ENCODE assay signal across 7 mouse cellular contexts in genomic region chr12:32768082-32768743, GRCm38 (mm10). TPM values are rescaled to one million over a fixed set of nuclear protein-coding genes. Genes with fewer than 3 reads are reported as not detected.
A peak's percentile ranks its signal among the peaks of the same experiment; 100 is the strongest.
DNase-seq lines count a peak whose midpoint lies in the region; ATAC-seq and TF ChIP-seq lines count a peak whose summit lies in the region.

No protein-coding gene starts in this region.

- no peaks in the 10 kb centered on the region for H3K36me3 ChIP-seq in limb, embryonic 14.5 days (ENCODE audit: control insufficient read depth, insufficient read depth, low read length)
- H3K36me3 ChIP-seq in limb, embryonic 10.5 days, result no peaks in the 10 kb centered on the region

- no peak overlapping the region for H3K4me3 ChIP-seq in limb, embryonic 14.5 days (replicated peaks; ENCODE audit: low read length)
- H3K4me3 ChIP-seq in limb, embryonic 10.5 days, result no peak overlapping the region

- H3K4me1 ChIP-seq in limb, embryonic 14.5 days (ENCODE audit: control insufficient read depth, insufficient read depth, low read length), result peaks cover 3% of the 10 kb centered on the region; the same call in 1 of the 2 replicates
- H3K4me1 ChIP-seq in limb, embryonic 10.5 days, result no peaks in the 10 kb centered on the region

- no peak for ATAC-seq in limb, embryonic 14.5 days (ENCODE audit: low FRiP score, low read depth)
- no peak for ATAC-seq in CD4-positive, CD25-positive, alpha-beta regulatory T cell, adult 4 months

- no peak for DNase-seq in limb, embryonic 14.5 days (ENCODE audit: low spot score)
- no peak for DNase-seq in limb, embryonic 10.5 days (ENCODE audit: low spot score)
- peak; percentile 61 for DNase-seq in fibroblast of lung, adult 2 months (ENCODE audit: low read depth)
- DNase-seq in kidney, postnatal 36 days, result peak; percentile 92 to 94
- peak; percentile 25 for DNase-seq in skeletal muscle tissue, adult 2 months (ENCODE audit: low read depth, low spot score)
- no peak for DNase-seq in thymus, postnatal 10 days (ENCODE audit: low spot score in 2 of 2)

- H3K9ac ChIP-seq in limb, embryonic 14.5 days (ENCODE audit: low read depth, low read length, severe bottlenecking), result no peak overlapping the region

- no peaks in the 10 kb centered on the region for H3K27me3 ChIP-seq in limb, embryonic 14.5 days (ENCODE audit: control insufficient read depth, insufficient read depth, low read length)
- no peaks in the 10 kb centered on the region for H3K27me3 ChIP-seq in limb, embryonic 10.5 days (ENCODE audit: low read depth, poor library complexity, severe bottlenecking)

- H3K4me2 ChIP-seq in limb, embryonic 14.5 days (replicated peaks; ENCODE audit: low read depth, low read length, severe bottlenecking), result 0 out of 2 replicates have a peak overlapping the region, but pooled peaks have one; percentile 1

- 40% methylated on average over 3 of the region's 3 CpGs for WGBS in limb, embryonic 14.5 days
- 87% methylated on average over 3 of the region's 3 CpGs for WGBS in limb, embryonic 10.5 days

- H3K27ac ChIP-seq in limb, embryonic 14.5 days (replicated peaks; ENCODE audit: low read depth, low read length), result no peak overlapping the region
- no peak overlapping the region for H3K27ac ChIP-seq in limb, embryonic 10.5 days

- H3K9me3 ChIP-seq in limb, embryonic 14.5 days (ENCODE audit: control insufficient read depth, low read length), result no peaks in the 10 kb centered on the region
- no peaks in the 10 kb centered on the region for H3K9me3 ChIP-seq in limb, embryonic 10.5 days (replicated peaks)

- no peak for TF ChIP-seq POLR2A in limb, embryonic 14.5 days (IDR thresholded peaks at IDR 0.05; ENCODE audit: borderline replicate concordance, extremely low read depth, insufficient read depth, insufficient read length)

RNA-seq across cellular contexts. Expression of gene Nampt, which starts 51.1 kb away (rescaled TPM):
- 12.5 and 15.8 TPM in 2 replicates for polyA plus RNA-seq in limb, embryonic 14.5 days (2012; rRNA removed)
- 18.4 and 19.4 TPM in 2 replicates for polyA plus RNA-seq in limb, embryonic 14.5 days (2014; fragmentation: Nextera tagmentation; extraction: Ambion mirVana)
- polyA plus RNA-seq in limb, embryonic 10.5 days (2016; fragmentation: Nextera tagmentation; extraction: Ambion mirVana), result 32.3 and 37.6 TPM in 2 replicates
- polyA plus RNA-seq in CD4-positive, CD25-positive, alpha-beta regulatory T cell, adult 4 months (2017; shearing (Covaris generic)), result 10 to 100 TPM; 31.8 to 38.8 TPM

Comparison
In these comparisons a context has a peak if more than half of its experiments do, and no peak if none do; other contexts are left out.
1. DNase-seq: peak in fibroblast of lung, adult 2 months (single experiment), kidney, postnatal 36 days (2 of 2) and skeletal muscle tissue, adult 2 months (single experiment); none in limb, embryonic 14.5 days (single experiment), limb, embryonic 10.5 days (single experiment) and thymus, postnatal 10 days (0 of 2).